Mouse (Mus musculus) embryo, embryonic 9.5 days (tissue): ENCODE data around the gene Ubl3.

Source experiments
- DNase-seq: peaks from one replicate; pipeline ENCODE4 v3.0.0-alpha.2; 2017; ENCODE audit errors: extremely low spot score

Gene Ubl3

GRCm38 (mm10) chr5:148563281-148563680 is 10.7 kb upstream of the Ubl3 start:
- DNase-seq: no peak

DNA sequence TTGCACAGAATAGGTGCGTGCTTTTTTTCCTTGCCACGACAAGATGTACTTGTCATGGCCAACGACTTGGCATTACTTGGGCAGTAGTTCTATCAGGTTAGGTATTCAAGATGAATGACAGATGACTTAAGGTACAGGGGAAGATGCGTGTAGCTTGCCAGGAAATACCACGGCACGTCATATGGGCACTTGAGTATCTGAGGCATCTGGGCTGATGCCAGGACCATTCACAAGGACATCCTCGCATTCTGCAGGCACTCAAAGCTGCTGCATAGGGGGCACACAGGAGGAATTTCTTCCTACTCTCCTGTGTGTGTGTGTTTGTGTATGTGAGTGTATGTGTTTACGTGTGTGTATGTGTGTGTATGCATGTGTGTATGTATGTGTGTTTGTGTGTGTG is 9.6 kb upstream of the Ubl3 start:
- DNase-seq: no peak

DNA sequence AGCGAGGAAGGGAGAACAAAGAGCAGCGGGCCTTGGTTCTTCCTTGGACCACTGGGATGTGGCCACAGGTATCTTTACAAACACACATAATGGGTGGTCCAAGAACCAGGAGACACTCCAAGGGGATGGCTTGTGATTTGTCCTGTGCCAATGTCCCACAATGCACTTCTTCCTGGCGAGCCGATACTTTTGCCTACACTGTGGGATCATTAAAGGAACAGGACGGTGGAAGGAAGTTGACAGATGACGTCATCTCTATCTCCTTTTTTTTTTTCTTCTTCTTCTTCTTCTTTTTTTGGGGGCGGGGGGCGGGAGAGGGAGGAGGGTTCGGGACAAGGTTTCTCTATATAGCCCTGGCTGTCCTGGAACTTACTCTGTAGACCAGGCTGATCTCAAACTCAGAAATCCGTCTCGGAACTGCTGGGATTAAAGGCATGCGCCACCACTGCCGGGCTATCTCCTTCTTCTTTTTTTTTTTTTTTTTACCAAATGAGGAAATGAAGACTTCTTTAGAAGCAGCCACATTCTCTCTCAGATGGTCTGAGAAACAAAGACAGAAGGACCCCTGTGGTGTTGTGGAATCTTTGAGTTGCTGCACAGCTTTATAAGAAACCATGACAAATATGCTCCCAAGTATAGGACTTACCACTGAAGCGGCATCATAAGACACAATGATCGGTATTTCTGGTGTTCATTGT is 6.8 kb upstream of the Ubl3 start:
- no peak for DNase-seq

GRCm38 (mm10) chr5:148558472-148558871 is 5.9 kb upstream of the Ubl3 start:
- DNase-seq: no peak

- no peak for DNase-seq
Observed at GRCm38 (mm10) chr5:148556509-148556908, 3.9 kb upstream of the Ubl3 start.

DNA sequence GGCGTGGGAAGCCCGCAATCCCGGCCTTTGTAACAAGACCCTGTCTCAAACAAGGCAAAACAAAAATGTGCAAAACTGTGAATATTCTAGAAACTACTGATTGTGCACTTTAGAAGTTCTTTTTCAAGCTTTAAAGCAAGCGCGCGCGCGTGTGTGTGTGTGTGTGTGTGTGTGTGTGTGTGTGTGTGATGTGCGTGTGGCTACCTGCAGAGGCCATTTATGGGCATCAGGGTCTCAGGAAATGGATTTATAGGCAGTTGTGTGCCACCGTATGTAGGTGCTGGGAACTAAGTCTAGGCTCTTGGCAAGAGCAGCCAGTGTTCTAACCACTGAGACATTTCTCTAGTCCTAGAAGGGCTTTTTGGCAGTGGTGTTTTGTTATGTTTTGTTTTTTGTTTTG is 2.6 kb upstream of the Ubl3 start:
- DNase-seq: no peak

GRCm38 (mm10) chr5:148554701-148555100 is 2.1 kb upstream of the Ubl3 start:
- DNase-seq: peak; percentile 24

DNA sequence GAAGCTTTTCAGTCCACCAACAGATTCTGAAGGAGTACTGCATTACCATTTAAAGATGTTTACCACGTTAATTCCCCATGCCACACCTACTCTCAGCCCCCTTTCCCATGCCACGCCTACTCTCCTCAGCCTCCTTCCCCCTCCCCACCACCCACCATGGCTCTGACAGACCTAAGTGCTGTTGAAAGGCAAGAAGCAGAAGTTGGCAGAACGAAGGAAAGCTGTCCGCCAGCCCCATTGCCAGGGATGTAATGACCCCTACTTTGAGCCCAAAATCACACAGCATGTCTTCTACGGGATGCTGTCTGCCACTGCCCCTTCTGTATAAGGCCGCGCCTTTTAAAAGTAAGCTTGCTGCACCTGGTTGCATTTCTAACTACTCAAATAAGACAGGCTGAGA is 1.7 kb upstream of the Ubl3 start:
- peak; percentile 27 for DNase-seq

DNA sequence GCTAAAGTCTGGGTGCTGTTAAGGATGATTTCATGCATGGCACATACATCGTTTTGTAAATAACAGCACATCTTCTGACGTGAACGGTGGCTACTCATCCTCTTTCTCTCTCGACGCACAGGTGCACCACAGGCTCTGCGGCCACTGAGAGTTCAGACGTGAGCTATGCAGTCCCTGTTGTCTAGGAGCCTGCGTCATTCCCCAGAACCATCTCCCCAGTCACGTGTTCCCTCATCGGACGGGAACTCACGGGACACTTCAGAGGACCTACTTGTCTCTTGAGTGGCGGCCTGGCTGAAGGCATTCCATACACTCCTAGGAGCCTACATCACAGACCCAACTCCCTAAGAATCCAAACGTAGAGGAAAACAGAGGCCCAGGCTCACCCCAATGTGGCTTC is 1.1 kb upstream of the Ubl3 start:
- DNase-seq: no peak

- no peak for DNase-seq
Observed at GRCm38 (mm10) chr5:148551764-148552136, 839 bp downstream of the Ubl3 start.

GRCm38 (mm10) chr5:148550821-148551763 is 1.5 kb downstream of the Ubl3 start:
- DNase-seq: peak; percentile 42

- DNase-seq: peak; percentile 21
Observed at GRCm38 (mm10) chr5:148550393-148550792, 2.2 kb downstream of the Ubl3 start.

- no peak for DNase-seq
Observed at GRCm38 (mm10) chr5:148549307-148549706, 3.3 kb downstream of the Ubl3 start.

- DNase-seq: no peak
Observed at GRCm38 (mm10) chr5:148548568-148548967, 4.0 kb downstream of the Ubl3 start.

DNA sequence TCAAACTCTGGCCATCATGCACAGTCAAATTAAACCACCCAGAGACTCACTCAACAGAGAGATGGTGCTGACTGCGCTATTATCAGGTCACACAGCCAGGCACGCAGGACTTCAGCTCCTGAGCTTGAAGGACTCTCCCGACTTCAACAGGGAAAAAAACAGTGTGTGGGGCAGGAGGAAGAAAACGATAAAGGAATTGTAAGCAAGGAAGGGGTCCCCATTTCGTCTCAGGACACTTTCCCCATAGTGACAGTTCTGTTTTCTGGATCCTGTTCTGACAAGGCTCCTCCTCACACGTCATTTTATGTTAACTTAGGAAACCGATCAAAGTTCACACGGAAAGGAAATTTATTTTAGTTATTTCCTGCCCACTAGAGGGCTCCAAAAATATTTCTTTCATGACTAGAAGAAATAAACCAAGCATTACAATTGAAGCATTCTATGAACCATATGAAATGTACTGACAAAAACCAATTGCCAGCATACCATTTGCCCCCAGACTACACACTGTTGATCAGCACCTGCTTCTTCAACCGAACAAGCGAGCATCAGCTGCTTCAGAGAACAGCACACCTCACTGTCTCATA is 4.6 kb downstream of the Ubl3 start:
- no peak for DNase-seq

DNA sequence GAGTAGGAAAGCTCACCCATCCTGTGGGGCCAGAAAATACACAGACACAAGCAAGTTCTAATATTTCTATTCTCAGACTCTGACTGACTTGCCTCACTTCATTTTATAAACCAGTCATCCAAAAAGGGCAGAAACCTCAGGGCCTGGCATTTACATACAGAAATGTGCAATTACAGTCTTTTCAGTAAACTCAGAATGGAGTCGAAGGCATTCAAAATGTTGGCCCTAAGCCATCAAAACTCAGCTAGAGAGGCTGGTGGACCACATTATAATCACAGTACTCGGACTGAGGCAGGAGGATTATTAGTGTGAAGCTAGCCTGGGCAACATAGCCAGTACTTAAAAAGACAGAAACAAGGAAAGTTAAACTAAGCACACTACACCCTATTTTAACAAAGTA is 5.6 kb downstream of the Ubl3 start:
- no peak for DNase-seq

DNA sequence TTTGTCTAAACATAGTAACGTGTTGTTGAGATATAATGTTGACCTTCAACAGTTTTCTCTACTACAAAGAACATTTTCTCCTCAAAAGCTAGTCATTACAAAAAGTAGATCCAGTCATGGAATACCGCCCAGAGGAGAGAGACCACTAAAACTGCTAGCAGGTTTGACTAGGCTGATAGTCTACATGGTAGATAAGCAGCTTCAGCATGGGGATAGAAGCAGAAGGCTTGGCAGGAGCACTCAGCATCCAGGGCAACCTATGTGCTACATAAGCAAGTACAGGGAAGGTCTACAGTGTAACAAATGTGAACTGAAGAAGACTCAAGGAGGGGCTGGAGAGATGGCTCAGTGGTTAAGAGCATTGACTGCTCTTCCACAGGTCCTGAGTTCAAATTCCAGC is 7.9 kb downstream of the Ubl3 start:
- DNase-seq: no peak

DNA sequence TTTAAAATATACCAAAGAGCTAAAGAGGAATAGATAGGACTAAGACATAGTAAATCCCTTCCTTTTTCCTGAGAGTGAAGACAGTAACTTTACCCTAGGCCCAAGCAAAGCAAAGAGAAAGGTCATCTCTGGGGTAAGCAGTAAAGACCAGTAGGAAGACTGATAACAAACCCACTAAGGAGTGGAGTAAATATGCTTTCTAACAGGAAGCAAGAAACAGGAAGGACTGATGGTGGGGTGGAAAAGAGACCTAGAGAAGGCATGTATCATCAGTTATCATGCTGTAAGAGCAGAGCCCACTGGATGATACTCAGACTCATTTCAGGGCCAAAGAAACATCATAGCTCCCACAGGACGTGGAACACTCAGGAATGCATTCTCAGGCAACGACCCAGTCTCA is 10.4 kb downstream of the Ubl3 start:
- DNase-seq: no peak

- DNase-seq: no peak
Observed at GRCm38 (mm10) chr5:148535669-148536430, 16.7 kb downstream of the Ubl3 start.

DNA sequence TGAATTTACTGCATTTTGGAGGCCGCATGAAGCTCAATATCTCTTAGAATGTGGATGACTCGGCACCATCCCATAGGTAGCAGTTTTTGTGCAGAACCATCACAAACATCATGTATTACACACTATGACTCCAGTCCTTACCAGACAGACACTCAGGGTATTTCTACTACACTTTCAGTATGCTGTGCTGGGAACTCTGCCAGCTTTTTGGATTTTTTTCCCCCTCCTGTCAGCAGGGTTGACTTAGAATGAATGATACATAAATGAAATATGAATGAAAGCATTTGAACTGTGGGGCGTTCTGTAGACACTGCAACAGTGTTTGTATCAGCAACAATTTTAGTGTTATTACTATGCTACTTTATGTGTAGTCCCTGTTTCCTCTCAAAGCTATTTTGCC is 17.9 kb downstream of the Ubl3 start:
- DNase-seq: no peak

DNA sequence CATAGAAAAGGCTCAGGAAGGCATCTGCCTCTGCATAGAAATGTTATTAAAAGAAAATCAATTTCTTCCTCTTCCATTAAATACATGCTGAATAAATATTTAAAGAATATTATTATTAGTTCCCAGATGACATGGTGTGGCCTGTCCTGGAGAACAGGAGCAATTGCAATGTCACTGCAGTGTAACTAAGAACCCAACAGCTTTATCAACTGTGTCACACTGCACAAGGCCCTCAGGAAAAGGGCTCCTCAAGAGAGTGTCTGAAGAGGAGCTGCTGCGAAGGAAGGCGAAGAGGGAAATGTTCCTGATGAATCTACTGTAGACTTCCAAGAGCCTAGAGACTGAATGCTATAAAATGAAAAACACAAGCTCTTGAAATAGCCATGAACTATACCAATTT is 18.7 kb downstream of the Ubl3 start:
- no peak for DNase-seq

DNA sequence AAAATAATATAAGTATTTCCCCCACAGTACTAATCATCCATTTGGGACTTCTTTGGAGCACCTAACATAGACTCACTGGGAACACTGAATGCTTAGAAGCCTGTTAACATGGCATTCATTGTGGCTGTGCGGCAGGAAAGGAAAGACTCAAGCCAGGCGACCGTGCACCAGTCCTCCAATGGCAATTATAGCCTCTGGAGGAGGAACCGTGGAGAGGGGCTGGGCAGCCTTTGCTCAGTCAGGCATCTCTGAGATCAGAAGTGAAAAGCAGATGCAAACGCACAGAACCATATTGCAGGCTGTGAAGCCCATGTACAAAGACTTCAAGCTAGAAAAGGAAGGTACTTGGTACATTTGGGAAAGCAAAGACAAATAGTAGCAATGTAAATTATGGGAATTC is 20.4 kb downstream of the Ubl3 start:
- DNase-seq: no peak
